Mouse (Mus musculus) heart, embryonic 14.5 days (tissue): ENCODE measurements around the gene Bub1b. TPM values are rescaled to one million over a fixed set of nuclear protein-coding genes. Genes with fewer than 3 reads are reported as not detected.

ENCODE experiments used
- ATAC-seq: fragments of 200-750 bp; cut with Nextera tagmentation; 2 replicates; pipeline ENCODE4 v1.8.0; 2017; ENCODE audit warnings: low read depth, moderate TSS enrichment; ENCODE audit not compliant: insufficient number of reproducible peaks, insufficient read depth, low FRiP score
- H3K27ac ChIP-seq, 2 experiments: fragments of 200-500 bp in 1 of 2; fragments of 300-500 bp in 1 of 2; sonication (generic) in 1 of 2; replicated peaks in 1 of 2; 2 replicates each; pipeline ENCODE4 v1.5.1; 2012 to 2014; ENCODE audit warnings: low read depth in 2 of 2, low read length in 2 of 2, control low read depth in 1 of 2, mild to moderate bottlenecking in 1 of 2, mixed read lengths in 1 of 2; ENCODE audit not compliant: control insufficient read depth in 1 of 2, insufficient read depth in 1 of 2
- H3K27me3 ChIP-seq: fragments of 300-500 bp; sonication (generic); 2 replicates; pipeline ENCODE4 v1.6.1; 2014; ENCODE audit warnings: mild to moderate bottlenecking, low read length, control low read depth; ENCODE audit not compliant: control insufficient read depth, insufficient read depth
- H3K36me3 ChIP-seq: fragments of 300-500 bp; sonication (generic); 2 replicates; pipeline ENCODE4 v1.6.1; 2014; ENCODE audit warnings: mild to moderate bottlenecking, control low read depth, low read length, mixed read lengths; ENCODE audit not compliant: control insufficient read depth, insufficient read depth
- H3K4me1 ChIP-seq, 2 experiments: fragments of 200-500 bp in 1 of 2; fragments of 300-500 bp in 1 of 2; sonication (generic) in 1 of 2; 2 replicates each; pipeline ENCODE4 v1.6.1; 2012 to 2014; ENCODE audit warnings: low read length in 2 of 2, control low read depth in 1 of 2, mixed read lengths in 1 of 2; ENCODE audit not compliant: control insufficient read depth in 2 of 2, insufficient read depth in 2 of 2
- H3K4me2 ChIP-seq: fragments of 300-500 bp; sonication (generic); 2 replicates; pipeline ENCODE4 v1.6.1; 2014; ENCODE audit warnings: mild to moderate bottlenecking, low read length
- H3K4me3 ChIP-seq, 2 experiments: fragments of 200-500 bp in 1 of 2; fragments of 300-500 bp in 1 of 2; sonication (generic) in 1 of 2; 2 replicates each; pipeline ENCODE4 v1.5.1; 2012 to 2014; ENCODE audit warnings: low read length in 2 of 2, mild to moderate bottlenecking in 2 of 2, control low read depth in 1 of 2, low read depth in 1 of 2, moderate library complexity in 1 of 2; ENCODE audit not compliant: control insufficient read depth in 1 of 2, insufficient read depth in 1 of 2
- H3K9ac ChIP-seq: fragments of 300-500 bp; sonication (generic); 2 replicates; pipeline ENCODE4 v1.6.1; 2014; ENCODE audit warnings: mild to moderate bottlenecking, low read length
- H3K9me3 ChIP-seq: fragments of 300-500 bp; sonication (generic); 2 replicates; pipeline ENCODE4 v1.6.1; 2016; ENCODE audit warnings: low read length, control low read depth; ENCODE audit not compliant: control insufficient read depth
- WGBS: fragments of 180-500 bp; shearing (Covaris S2); extraction: QIAGEN DNeasy Blood & Tissue Kit; methylation state at CpG from one replicate; pipeline ENCODE4 v1.1.7; 2014; 5-methylcytosine and 5-hydroxymethylcytosine counted together
- polyA plus RNA-seq: library from polyadenylated mRNA; unstranded; fragments of >200 nt; fragmentation: Nextera tagmentation; extraction: Ambion mirVana; gene quantifications from 2 replicates; pipeline ENCODE4 v1.2.1, GENCODE M21; 2014

Gene Bub1b
- polyA plus RNA-seq, 1 experiment from 2014 or later = 67.1 TPM

GRCm38 (mm10) chr2:118676839-118677741 is 79.1 kb downstream of the Bub1b start:
- under 1% methylated on average over 84 of the region's 89 CpGs for WGBS
- H3K9me3 ChIP-seq = no peaks in the 10 kb centered on the region
- peak overlapping the region; percentile 78 for H3K9ac ChIP-seq
- no peaks in the 10 kb centered on the region for H3K36me3 ChIP-seq
- ATAC-seq = no peak
- no peak overlapping the region for H3K27ac ChIP-seq
- H3K4me3 ChIP-seq = peak overlapping the region; percentile 40 to 62
- H3K4me1 ChIP-seq = peaks cover 12 to 18% of the 10 kb centered on the region in 2 experiments
- H3K27me3 ChIP-seq = peaks cover 72% of the 10 kb centered on the region
- peak overlapping the region; percentile 99 for H3K4me2 ChIP-seq

DNA sequence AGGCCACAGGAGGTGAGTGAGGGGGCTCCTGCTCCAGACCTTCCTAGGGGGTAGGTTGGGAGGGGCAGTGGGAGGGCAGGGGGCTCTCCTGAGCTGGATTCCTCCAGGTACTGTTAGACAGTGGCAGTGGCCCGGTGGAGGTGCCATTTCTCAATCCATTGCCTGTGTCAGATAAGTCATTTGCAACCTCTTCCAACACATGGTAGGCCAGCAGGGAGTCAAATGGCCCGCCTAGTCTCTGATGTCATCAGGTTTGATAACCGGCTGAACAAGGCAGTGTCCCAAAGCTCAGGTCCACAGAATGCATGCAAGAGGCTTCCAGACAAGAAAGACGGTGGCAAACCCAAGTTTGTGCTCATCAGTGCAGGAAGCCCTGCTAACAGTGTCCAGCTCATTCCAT is 79.8 kb downstream of the Bub1b start:
- Histone ChIP-seq H3K36me3 (no peaks in the 10 kb centered on the region), H3K4me1 (peaks cover 19 to 25% of the 10 kb centered on the region in 2 experiments), H3K9ac (peak overlapping the region; percentile 78), H3K9me3 (no peaks in the 10 kb centered on the region), H3K27me3 (peaks cover 65% of the 10 kb centered on the region), H3K4me2 (peak overlapping the region; percentile 99), H3K27ac (no peak overlapping the region), H3K4me3 (peak overlapping the region; percentile 40 to 62)
- 21% methylated on average over 4 of the region's 4 CpGs for WGBS
- ATAC-seq = no peak

- 67% methylated on average over 3 of the region's 3 CpGs for WGBS
- peaks cover 23 to 31% of the 10 kb centered on the region in 2 experiments for H3K4me1 ChIP-seq
- no peak overlapping the region for H3K9ac ChIP-seq
- H3K27me3 ChIP-seq = peaks cover 50% of the 10 kb centered on the region
- no peak overlapping the region for H3K4me2 ChIP-seq
- H3K4me3 ChIP-seq = no peak overlapping the region
- no peaks in the 10 kb centered on the region for H3K9me3 ChIP-seq
- ATAC-seq = no peak
- H3K27ac ChIP-seq = no peak overlapping the region
- H3K36me3 ChIP-seq = no peaks in the 10 kb centered on the region
Measured at GRCm38 (mm10) chr2:118679577-118679976, 81.6 kb downstream of the Bub1b start.

GRCm38 (mm10) chr2:118680926-118681325 is 82.9 kb downstream of the Bub1b start:
- Histone ChIP-seq H3K4me1 (peaks cover 23 to 34% of the 10 kb centered on the region in 2 experiments), H3K27me3 (peaks cover 37% of the 10 kb centered on the region), H3K9ac (no peak overlapping the region), H3K9me3 (no peaks in the 10 kb centered on the region), H3K27ac (no peak overlapping the region), H3K4me3 (no peak overlapping the region), H3K4me2 (no peak overlapping the region), H3K36me3 (no peaks in the 10 kb centered on the region)
- 92% methylated on average over 6 of the region's 6 CpGs for WGBS
- ATAC-seq = no peak

GRCm38 (mm10) chr2:118682544-118683260 is 84.7 kb downstream of the Bub1b start:
- H3K4me2 ChIP-seq = no peak overlapping the region
- H3K27ac ChIP-seq = peak overlapping the region in 1 of 2 experiments; percentile 64; a peak in 3 of 4 replicates
- no peaks in the 10 kb centered on the region for H3K9me3 ChIP-seq
- no peak overlapping the region for H3K4me3 ChIP-seq
- no peak overlapping the region for H3K9ac ChIP-seq
- WGBS = 40% methylated on average over 8 of the region's 8 CpGs
- peaks cover 19 to 30% of the 10 kb centered on the region in 2 experiments for H3K4me1 ChIP-seq
- peaks cover 20% of the 10 kb centered on the region for H3K27me3 ChIP-seq
- peak; percentile 48 for ATAC-seq
- no peaks in the 10 kb centered on the region for H3K36me3 ChIP-seq

DNA sequence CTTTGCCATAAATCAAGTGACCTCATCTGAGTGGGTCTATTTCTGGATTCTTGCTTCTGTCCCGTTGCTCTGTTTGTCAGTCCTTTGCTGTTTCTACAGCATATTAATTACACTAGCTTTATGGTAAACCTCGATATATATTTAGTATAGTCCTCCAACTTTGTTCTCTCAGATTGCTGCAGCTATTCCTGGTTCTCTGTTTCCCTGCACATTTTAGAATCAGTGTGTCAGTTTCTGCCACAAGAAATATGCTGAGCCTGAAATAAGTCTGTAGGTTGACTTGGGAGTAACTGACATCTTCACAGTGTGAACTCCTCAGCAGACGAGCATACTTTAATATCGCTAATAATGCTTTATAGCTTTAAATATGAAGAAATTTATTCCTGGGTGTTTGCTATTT is 87.1 kb downstream of the Bub1b start:
- WGBS = 69% methylated on average over 4 of the region's 4 CpGs

GRCm38 (mm10) chr2:118686693-118687092 is 88.7 kb downstream of the Bub1b start:
- Histone ChIP-seq H3K27ac (no peak overlapping the region), H3K27me3 (no peaks in the 10 kb centered on the region), H3K4me2 (no peak overlapping the region), H3K9me3 (no peaks in the 10 kb centered on the region), H3K36me3 (no peaks in the 10 kb centered on the region), H3K4me1 (peaks cover 16 to 26% of the 10 kb centered on the region in 2 experiments), H3K4me3 (no peak overlapping the region), H3K9ac (no peak overlapping the region)
- ATAC-seq = no peak
- WGBS = 47% methylated on average over 8 of the region's 8 CpGs

More for the DNA sequence above, 87.1 kb downstream of the Bub1b start:
- Histone ChIP-seq H3K9me3 (no peaks in the 10 kb centered on the region), H3K4me2 (no peak overlapping the region), H3K27ac (no peak overlapping the region), H3K4me3 (no peak overlapping the region), H3K36me3 (no peaks in the 10 kb centered on the region), H3K4me1 (peaks cover 16 to 26% of the 10 kb centered on the region in 2 experiments), H3K9ac (no peak overlapping the region), H3K27me3 (peaks cover 2% of the 10 kb centered on the region; the same call in 1 of the 2 replicates)
- ATAC-seq = no peak
